Mouse (Mus musculus) lung, adult 2 months (tissue): Measurements from ENCODE around the gene Tmprss7.

Experiments
- CTCF ChIP-seq: fragments of 200-500 bp; IDR thresholded peaks from 2 replicates; pipeline ENCODE4 v1.5.1; 2011; ENCODE audit warnings: mild to moderate bottlenecking, low read length, control low read depth; ENCODE audit not compliant: insufficient read depth
- POLR2A ChIP-seq: fragments of 200-500 bp; IDR thresholded peaks from 2 replicates; pipeline ENCODE4 v1.6.1; 2011; ENCODE audit warnings: low read depth, mild to moderate bottlenecking, control low read depth, low read length, borderline replicate concordance; ENCODE audit errors: extremely low read depth

GRCm38 (mm10) chr16:45644380-45644779 lies 49.1 kb downstream of the Tmprss7 start:
- TF ChIP-seq POLR2A (no peak), CTCF (no peak)
